Mouse (Mus musculus) gastrocnemius, adult 2 months (tissue): Measurements from ENCODE around the gene Efna5. TPM values are rescaled to one million over a fixed set of nuclear protein-coding genes. Genes with fewer than 3 reads are reported as not detected.

Experiments
- DNase-seq: peaks from one replicate; pipeline ENCODE4 v3.0.0; 2022
- H3K27ac ChIP-seq: fragments of 200-600 bp; 2 replicates; pipeline ENCODE4 v1.8.1; 2022; ENCODE audit warnings: mild to moderate bottlenecking
- H3K4me3 ChIP-seq: fragments of 200-600 bp; 2 replicates; pipeline ENCODE4 v1.8.1; 2022; ENCODE audit warnings: mild to moderate bottlenecking, moderate library complexity
- CTCF ChIP-seq: fragments of 200-600 bp; IDR thresholded peaks from 2 replicates; pipeline ENCODE4 v1.8.1; 2022; ENCODE audit warnings: antibody characterized with exemption, mild to moderate bottlenecking, moderate library complexity
- intact Hi-C: fragments of 180-260 bp; cut with DNase I; formaldehyde crosslinking; loops from one replicate; pipeline ENCODE4 v1.15.1; 2025
- total RNA-seq, 2 experiments: library from RNA; stranded (reverse); gene quantifications; 2 replicates each; pipeline ENCODE4 v1.2.3; 2021

Efna5 gene
- total RNA-seq, 2 experiments from 2014 or later = 0.13 to 0.86 TPM

GRCm38 (mm10) chr17:62606681-62607080, 274.4 kb downstream of the Efna5 start:
- TF ChIP-seq CTCF = no peak
- intact Hi-C loops = no loop called here
- H3K27ac ChIP-seq = no peak overlapping the region

GRCm38 (mm10) chr17:62604309-62604708, 276.8 kb downstream of the Efna5 start:
- TF ChIP-seq CTCF = no peak
- intact Hi-C loops = no loop called here
- no peak overlapping the region for H3K4me3 ChIP-seq
- DNase-seq = no peak
- H3K27ac ChIP-seq = no peak overlapping the region

More at GRCm38 (mm10) chr17:62606681-62607080, 274.4 kb downstream of the Efna5 start:
- no peak for DNase-seq
- no peak overlapping the region for H3K4me3 ChIP-seq

- intact Hi-C loops = no loop called here
- Histone ChIP-seq H3K4me3 (no peak overlapping the region), H3K27ac (no peak overlapping the region)
- DNase-seq = no peak
- TF ChIP-seq CTCF = no peak
Measured at GRCm38 (mm10) chr17:62603604-62604003, 277.5 kb downstream of the Efna5 start.

- intact Hi-C loops = no loop called here
- no peak for DNase-seq
- no peak for TF ChIP-seq CTCF
- no peak overlapping the region for H3K4me3 ChIP-seq
- H3K27ac ChIP-seq = no peak overlapping the region
Measured at GRCm38 (mm10) chr17:62598716-62599490, 282.2 kb downstream of the Efna5 start.

GRCm38 (mm10) chr17:62592436-62593074, 288.6 kb downstream of the Efna5 start:
- no peak for TF ChIP-seq CTCF
- intact Hi-C loops = no loop called here
- DNase-seq = no peak
- H3K27ac ChIP-seq = no peak overlapping the region
- H3K4me3 ChIP-seq = no peak overlapping the region

- intact Hi-C loops = no loop called here
- DNase-seq = no peak
- H3K27ac ChIP-seq = no peak overlapping the region
- no peak for TF ChIP-seq CTCF
- H3K4me3 ChIP-seq = no peak overlapping the region
Measured at GRCm38 (mm10) chr17:62591581-62592435, 289.3 kb downstream of the Efna5 start.

GRCm38 (mm10) chr17:62590685-62591460, 290.2 kb downstream of the Efna5 start:
- Histone ChIP-seq H3K27ac (no peak overlapping the region), H3K4me3 (no peak overlapping the region)
- no peak for TF ChIP-seq CTCF
- no peak for DNase-seq
- intact Hi-C loops = no loop called here

GRCm38 (mm10) chr17:62580127-62580526, 301.0 kb downstream of the Efna5 start:
- Histone ChIP-seq H3K4me3 (no peak overlapping the region), H3K27ac (no peak overlapping the region)
- DNase-seq = no peak
- intact Hi-C loops = no loop called here
- no peak for TF ChIP-seq CTCF

GRCm38 (mm10) chr17:62579618-62580017, 301.5 kb downstream of the Efna5 start:
- H3K4me3 ChIP-seq = no peak overlapping the region
- no peak for TF ChIP-seq CTCF
- H3K27ac ChIP-seq = no peak overlapping the region
- intact Hi-C loops = no loop called here
- DNase-seq = no peak

- no peak for TF ChIP-seq CTCF
Measured at GRCm38 (mm10) chr17:62574499-62575265, 306.4 kb downstream of the Efna5 start.

GRCm38 (mm10) chr17:62570101-62570500, 311.0 kb downstream of the Efna5 start:
- no peak for DNase-seq
- intact Hi-C loops = no loop called here
- no peak for TF ChIP-seq CTCF
- no peak overlapping the region for H3K27ac ChIP-seq
- H3K4me3 ChIP-seq = no peak overlapping the region

More at GRCm38 (mm10) chr17:62574499-62575265, 306.4 kb downstream of the Efna5 start:
- Histone ChIP-seq H3K4me3 (no peak overlapping the region), H3K27ac (no peak overlapping the region)
- DNase-seq = no peak
- intact Hi-C loops = no loop called here
